Mouse (Mus musculus) gastrocnemius, adult 2 months (tissue): ENCODE data around the gene Fbxo2. TPM values are rescaled to one million over a fixed set of nuclear protein-coding genes. Genes with fewer than 3 reads are reported as not detected.
A peak's percentile ranks its signal among the peaks of the same experiment; 100 is the strongest.

Source experiments
- DNase-seq: peaks from one replicate; pipeline ENCODE4 v3.0.0; 2022
- H3K27ac ChIP-seq: fragments of 200-600 bp; 2 replicates; pipeline ENCODE4 v1.8.1; 2022; ENCODE audit warnings: mild to moderate bottlenecking
- H3K4me3 ChIP-seq: fragments of 200-600 bp; 2 replicates; pipeline ENCODE4 v1.8.1; 2022; ENCODE audit warnings: mild to moderate bottlenecking, moderate library complexity
- CTCF ChIP-seq: fragments of 200-600 bp; IDR thresholded peaks from 2 replicates; pipeline ENCODE4 v1.8.1; 2022; ENCODE audit warnings: antibody characterized with exemption, mild to moderate bottlenecking, moderate library complexity
- intact Hi-C: fragments of 180-260 bp; cut with DNase I; formaldehyde crosslinking; loops from one replicate; pipeline ENCODE4 v1.15.1; 2025
- total RNA-seq, 2 experiments: library from RNA; stranded (reverse); gene quantifications; 2 replicates each; pipeline ENCODE4 v1.2.3; 2021

Fbxo2 gene
- total RNA-seq, 2 experiments from 2014 or later = 0.43 TPM; not detected in 1

DNA sequence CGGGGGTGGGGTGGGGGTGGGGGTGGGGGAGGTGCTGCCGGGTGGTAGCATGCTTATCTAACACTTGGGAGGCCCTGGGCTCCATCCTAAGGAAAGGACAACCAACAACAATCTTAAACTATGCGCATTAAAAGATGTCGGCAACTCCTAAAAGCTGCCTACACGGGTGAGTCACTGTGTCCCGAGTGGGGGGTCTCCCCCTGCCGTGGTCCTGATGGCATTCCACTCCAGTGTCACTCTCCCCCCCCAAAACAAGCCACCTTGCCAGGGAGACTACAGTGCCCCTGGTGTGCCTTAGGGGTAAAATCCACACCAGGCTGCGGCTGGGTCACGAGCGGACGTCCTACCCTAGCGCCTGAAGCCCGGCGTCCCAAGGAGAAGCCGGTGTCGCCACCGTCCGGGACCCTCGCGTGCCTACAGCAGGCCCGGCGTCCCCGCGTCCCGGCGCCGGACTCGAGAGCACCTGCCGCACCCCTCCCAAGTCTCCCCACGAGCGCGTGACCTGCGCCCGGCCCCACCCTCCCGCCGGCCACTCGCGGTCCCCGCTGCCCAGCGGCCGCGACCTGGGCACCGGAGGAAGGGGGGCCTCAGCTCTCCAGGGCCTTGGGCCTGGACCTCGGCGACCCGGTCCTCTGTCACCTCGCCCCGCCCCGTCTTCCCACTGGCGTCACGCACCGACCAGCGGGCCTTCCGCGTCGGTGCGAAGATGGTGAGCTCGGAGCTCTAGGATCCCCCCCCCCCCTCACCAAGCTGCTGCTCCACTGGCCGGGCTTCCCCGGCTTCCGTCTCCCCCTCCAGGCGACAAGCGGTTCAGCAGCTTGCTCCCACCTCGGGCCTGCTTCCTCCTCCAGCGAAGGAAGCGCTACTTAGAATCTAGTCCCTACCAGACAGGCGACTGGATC lies 8.9 kb upstream of the Fbxo2 start, which contains the start of gene Fbxo6:
Gene Fbxo6, minus strand, starts transcription at position 874 of the 902 bp plus-strand sequence.
- H3K4me3 ChIP-seq = peak within 1 kb of the TSS; percentile 95
- peak; percentile 66 for TF ChIP-seq CTCF
- peak within 1 kb of the TSS; percentile 100 for H3K27ac ChIP-seq
- intact Hi-C loops = no loop called here
- peak; percentile 95 for DNase-seq

DNA sequence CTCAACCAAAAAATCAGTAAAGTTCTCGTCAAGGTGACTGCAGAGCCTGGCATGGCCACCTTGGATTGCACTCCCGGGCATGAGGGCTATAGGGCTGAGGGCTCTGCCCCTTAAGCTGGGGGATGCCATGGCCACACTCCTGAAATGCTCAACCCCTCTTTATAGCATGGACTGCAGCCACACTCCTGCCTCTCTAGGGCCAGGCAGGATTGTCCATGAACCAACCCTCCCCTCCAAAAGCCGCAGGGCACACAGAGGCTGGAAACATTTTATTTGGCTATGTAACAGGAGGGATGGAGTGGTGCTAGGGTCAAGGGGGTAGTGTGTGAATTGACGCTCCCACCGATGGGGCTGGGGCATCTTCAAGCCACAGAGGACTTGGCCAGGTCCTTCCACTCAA lies 7.9 kb upstream of the Fbxo2 start:
- H3K27ac ChIP-seq = peak overlapping the region; percentile 100
- intact Hi-C loops = no loop called here
- peak; percentile 24 for DNase-seq
- no peak for TF ChIP-seq CTCF
- no peak overlapping the region for H3K4me3 ChIP-seq

DNA sequence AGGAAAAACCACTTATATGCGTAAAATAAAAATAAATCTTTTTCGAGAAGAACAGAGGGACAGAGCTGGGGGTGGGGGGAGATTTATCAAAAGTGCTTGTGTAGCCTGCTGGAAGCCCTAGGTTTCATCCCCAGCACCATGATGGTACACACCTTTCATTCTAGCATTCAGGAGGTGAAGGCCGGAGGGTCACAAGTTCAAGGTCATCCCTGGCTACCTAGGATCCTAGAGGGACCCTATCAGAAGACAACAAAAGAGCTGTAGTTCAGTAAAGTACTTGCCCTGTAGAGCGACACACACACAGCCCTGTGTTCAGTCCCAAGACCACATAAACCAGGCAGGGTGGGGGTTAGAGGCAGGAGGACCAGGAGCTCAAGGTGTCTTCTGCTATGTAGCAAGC lies 6.4 kb upstream of the Fbxo2 start:
- DNase-seq = peak; percentile 6
- intact Hi-C loops = no loop called here
- H3K4me3 ChIP-seq = no peak overlapping the region
- H3K27ac ChIP-seq = no peak overlapping the region
- TF ChIP-seq CTCF = no peak

DNA sequence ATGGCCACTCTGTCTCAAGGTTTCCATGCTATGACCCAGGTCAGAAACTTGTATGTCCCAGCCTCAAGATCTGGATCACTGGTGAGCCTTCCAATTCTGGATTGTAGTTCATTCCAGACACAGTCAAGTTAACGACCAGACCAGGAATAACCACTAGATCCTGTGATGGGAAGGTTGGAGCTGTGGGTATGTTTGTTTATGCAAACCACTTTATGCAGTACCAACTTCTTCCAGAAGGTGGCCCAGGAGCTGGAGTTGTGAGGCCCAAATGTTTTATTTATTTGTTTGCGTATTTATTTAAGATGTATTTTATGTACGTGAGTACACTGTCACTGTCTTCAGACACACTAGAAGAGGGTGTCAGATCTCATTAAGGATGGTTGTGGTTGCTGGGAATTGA lies 5.4 kb upstream of the Fbxo2 start:
- peak; percentile 17 for DNase-seq
- TF ChIP-seq CTCF = peak; percentile 66
- intact Hi-C loops = no loop called here
- no peak overlapping the region for H3K4me3 ChIP-seq
- H3K27ac ChIP-seq = no peak overlapping the region

DNA sequence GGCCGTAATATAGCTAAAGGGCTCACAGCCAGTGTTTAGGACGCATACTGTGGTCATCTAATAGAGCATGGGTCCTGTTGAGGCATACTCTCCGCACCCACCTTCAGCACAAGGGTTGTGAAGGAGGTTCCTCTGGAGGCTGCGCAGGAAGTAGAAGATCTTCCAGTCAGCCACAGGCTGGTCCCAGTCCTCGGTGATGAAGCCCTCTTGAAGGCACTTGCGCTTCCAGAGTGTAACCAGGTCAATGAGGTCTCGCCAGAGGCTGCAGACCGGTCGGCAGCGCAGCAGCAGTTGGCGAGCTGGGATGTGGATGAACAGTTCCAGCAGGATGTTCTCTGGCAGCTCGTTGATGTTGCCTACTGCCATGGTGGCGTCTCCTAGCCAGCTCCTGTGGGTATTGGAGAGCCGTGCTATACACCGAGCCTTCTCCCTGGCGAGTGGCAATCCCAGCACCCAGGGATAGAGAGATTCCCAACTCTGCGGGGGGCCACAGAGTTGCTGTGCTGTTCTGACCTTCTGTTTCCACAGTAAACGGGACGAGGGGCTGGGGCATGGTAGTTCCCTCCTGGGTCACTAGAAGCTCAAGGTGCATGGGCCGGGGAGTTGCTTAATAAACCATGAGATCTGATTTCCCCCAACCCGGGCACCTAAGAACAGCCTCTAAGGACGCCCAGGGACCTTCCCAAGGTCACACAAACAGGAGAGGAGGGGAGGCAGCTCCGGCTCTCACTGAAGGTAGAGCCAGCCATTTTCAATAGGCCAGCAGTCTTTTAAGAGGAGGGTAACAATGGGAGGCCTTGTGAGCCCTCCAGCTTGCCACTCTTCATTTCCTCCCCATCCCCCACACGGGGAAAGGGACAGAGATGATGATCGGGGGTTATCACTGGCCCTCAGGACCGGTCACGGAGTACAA lies 1.7 kb upstream of the Fbxo2 start:
- intact Hi-C loops = loop anchor here (2.0 kb wide), 1 partner anchor 20 kb away; no protein-coding TSS in a partner anchor
- peak overlapping the region; percentile 90 for H3K27ac ChIP-seq
- no peak for TF ChIP-seq CTCF

DNA sequence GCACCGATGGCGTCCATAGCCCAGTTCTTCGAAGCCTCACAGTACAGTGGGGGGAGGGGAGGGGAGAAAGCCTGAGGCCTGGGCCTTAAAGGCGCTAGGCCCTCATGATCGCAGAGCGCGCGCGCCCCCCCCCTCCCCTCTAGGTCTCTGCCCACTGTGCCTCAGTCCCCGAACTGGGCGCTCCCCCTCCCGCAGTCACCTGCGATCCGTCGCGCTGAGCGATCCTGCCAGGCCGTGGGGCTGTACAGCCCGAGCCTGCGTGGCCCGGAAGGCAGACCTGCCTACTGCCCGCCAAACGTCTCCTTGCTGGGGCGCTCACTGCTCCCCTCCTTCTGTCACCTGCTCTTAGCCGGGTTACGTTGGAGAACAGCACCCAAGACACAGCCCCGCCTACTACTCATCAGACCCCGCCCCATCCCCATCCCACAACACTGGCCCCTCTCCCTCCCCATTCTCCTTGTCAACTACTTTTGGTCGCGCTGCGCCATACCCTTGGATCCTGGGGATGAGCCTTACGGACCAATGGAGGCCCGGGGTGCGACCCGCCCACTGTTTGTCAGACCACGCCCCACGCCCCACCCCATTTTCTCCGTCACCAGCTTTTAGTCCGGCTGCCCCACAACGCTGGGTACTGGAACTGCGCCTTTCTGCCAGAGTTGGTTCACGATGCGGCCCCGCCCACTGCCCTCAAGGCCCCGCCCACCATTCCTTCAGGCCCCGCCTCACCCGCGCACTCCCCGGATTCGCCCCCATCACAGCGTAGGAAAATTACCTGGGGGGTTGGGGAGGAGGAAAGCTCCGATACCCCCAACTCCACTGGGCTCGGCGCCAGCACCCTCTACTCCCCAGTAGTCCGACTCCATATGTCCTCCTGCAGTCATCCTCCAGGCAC lies 631 bp upstream of the Fbxo2 start:
- peak; percentile 94 for DNase-seq
- intact Hi-C loops = loop anchor here (2.0 kb wide), 1 partner anchor 21 kb away; no protein-coding TSS in a partner anchor
- TF ChIP-seq CTCF = 0 out of 2 replicates have a peak, but pooled peaks have one; percentile 17
- Histone ChIP-seq H3K27ac (peak overlapping the region; percentile 90), H3K4me3 (peak overlapping the region; percentile 79)

More for the DNA sequence above, 1.7 kb upstream of the Fbxo2 start:
- H3K4me3 ChIP-seq = peak overlapping the region; percentile 79
- peak; percentile 18 for DNase-seq

DNA sequence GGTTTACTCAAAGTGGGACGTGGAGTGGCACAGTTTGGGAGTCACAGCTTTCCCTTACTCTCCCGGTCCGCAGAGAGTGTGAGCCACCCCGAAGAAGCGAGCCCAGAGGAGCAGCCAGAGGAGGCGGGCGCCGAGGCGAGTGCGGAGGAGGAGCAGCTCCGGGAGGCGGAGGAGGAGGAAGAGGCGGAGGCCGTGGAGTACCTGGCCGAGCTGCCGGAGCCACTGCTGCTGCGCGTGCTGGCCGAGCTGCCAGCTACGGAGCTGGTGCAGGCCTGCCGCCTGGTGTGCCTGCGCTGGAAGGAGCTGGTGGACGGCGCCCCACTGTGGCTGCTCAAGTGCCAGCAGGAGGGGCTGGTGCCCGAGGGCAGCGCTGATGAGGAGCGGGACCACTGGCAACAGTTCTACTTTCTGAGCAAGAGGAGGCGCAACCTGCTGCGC lies 3.6 kb downstream of the Fbxo2 start:
- peak; percentile 90 for DNase-seq
- Histone ChIP-seq H3K27ac (peak overlapping the region; percentile 62; the same call in 1 of the 2 replicates), H3K4me3 (peak overlapping the region; percentile 66)
- peak; percentile 89 for TF ChIP-seq CTCF
- intact Hi-C loops = loop anchor here (1.0 kb wide), 2 partner anchors 24 to 50 kb away; no protein-coding TSS in a partner anchor

DNA sequence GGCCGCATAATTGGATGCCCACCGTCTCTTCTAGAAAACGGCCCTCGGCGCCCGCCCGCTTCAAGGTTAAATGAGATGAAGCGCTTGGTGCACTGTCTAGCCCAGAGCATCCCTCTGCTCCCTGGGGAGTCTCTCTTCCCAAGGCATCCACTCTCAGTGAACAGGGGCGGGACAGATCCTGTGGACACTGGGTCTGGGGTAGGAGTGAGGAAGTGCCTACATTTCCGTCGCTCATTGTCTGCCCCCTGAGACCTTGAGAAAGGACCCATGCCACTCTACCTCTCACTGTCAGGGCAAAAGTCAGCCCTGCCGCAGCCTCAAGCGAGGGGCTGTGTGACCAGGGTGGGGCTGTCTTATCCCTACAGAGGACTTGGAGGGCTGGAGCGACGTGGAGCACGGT lies 4.0 kb downstream of the Fbxo2 start:
- no peak for TF ChIP-seq CTCF
- intact Hi-C loops = loop anchor here (1.0 kb wide), 2 partner anchors 24 to 50 kb away; no protein-coding TSS in a partner anchor
- H3K27ac ChIP-seq = no peak overlapping the region
- H3K4me3 ChIP-seq = peak overlapping the region; percentile 66
- no peak for DNase-seq

DNA sequence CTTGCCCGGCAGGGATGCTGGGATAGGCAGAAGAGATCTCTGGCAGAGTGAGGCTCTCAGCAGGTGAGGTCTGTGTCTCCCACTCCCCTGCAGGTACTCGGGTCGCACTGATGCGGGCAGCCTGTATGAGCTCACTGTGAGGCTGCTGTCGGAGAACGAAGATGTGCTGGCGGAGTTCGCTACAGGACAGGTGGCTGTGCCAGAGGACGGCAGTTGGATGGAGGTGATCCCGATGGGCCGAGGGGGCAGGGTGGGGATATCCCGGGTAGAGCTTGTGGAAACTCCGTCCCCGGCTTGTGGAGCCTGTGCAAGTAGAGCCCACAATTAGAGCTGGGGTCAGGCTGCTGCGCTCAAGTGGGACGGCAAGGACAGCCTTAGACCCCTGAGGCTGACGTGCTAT lies 5.1 kb downstream of the Fbxo2 start:
- intact Hi-C loops = no loop called here
- DNase-seq = peak; percentile 12
- no peak overlapping the region for H3K4me3 ChIP-seq
- no peak for TF ChIP-seq CTCF
- no peak overlapping the region for H3K27ac ChIP-seq

DNA sequence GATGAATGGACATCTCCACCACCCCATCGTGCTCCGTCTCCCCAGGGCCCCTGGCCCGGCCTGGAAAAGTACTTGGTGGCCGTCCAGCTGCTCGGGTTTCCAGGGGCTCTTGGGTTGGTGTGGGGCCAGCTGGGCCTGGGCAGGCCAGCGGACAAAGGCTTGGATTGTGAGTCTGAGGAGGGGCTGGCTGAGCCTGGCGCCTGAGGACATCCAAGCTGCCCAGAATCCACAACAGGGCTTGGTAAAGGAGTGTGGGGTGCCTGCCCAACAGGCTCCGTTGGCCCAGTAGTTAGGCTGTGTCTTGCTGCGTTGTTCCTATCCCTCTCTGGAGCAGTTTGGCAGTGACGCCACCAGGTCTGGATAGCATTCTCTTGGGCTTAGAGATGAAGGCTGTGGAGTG lies 6.0 kb downstream of the Fbxo2 start:
- Histone ChIP-seq H3K4me3 (no peak overlapping the region), H3K27ac (no peak overlapping the region)
- intact Hi-C loops = no loop called here
- DNase-seq = no peak
- TF ChIP-seq CTCF = no peak

DNA sequence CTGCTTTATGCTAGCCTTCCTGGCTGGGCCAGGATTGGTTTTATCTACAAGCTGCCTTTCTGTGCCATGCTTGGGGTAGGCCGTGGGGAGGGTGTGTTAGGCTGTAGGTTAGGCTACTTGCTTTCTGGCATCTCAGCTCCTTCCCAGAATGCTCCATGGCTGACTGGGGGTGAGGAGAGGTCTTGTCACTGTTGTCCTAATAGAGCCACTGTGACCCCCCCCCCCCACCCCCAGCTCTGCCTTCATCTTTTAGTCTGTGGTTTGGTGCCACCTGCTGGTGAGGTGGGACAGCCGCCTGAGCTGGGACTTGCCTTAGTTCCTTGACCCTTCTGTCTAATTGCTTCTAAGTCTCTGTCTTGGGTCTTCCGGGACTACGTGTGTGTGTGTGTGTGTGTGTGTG lies 6.6 kb downstream of the Fbxo2 start:
- intact Hi-C loops = no loop called here
- peak; percentile 80 for DNase-seq
- peak overlapping the region; percentile 24; the same call in 1 of the 2 replicates for H3K4me3 ChIP-seq
- no peak overlapping the region for H3K27ac ChIP-seq
- TF ChIP-seq CTCF = peak; percentile 66
